In genomic region chrX:36082917-36083316, GRCm38 (mm10) we compare ENCODE assay signal across 9 mouse cellular contexts. TPM values are rescaled to one million over a fixed set of nuclear protein-coding genes. Genes with fewer than 3 reads are reported as not detected.
A peak's percentile ranks its signal among the peaks of the same experiment; 100 is the strongest.
DNase-seq lines count a peak whose midpoint lies in the region; ATAC-seq lines count a peak whose summit lies in the region.
"Had no signal": no experiment of that assay in that cellular context is flagged by ENCODE, and none has a peak within 500 bp of the region (broad histone marks: within the 10 kb centered on the region; RNA-seq: fewer than 3 reads in every experiment).

No protein-coding gene starts in this region.

- no peak overlapping the region for H3K4me3 ChIP-seq in midbrain, embryonic 15.5 days
- H3K4me3 ChIP-seq: left cerebral cortex, adult 2 months had no signal

- H3K4me2 ChIP-seq in midbrain, embryonic 15.5 days, result no peak overlapping the region

- no peaks in the 10 kb centered on the region for H3K4me1 ChIP-seq in midbrain, embryonic 15.5 days

- H3K9me3 ChIP-seq in midbrain, embryonic 15.5 days, result no peaks in the 10 kb centered on the region

- DNase-seq in kidney, postnatal 4 days, result peak; percentile 1 to 2
- no peak for DNase-seq in kidney, adult 8-10 months
- peak; percentile 69 for DNase-seq in NIH3T3 (ENCODE audit: low read depth)
- peak; percentile 3 for DNase-seq in gastrocnemius, postnatal 10 days
- peak; percentile 56 for DNase-seq in lung, postnatal 36 days
- DNase-seq in embryo, embryonic 10.5 days (ENCODE audit: low spot score), result no peak
- no peak for DNase-seq in layer of hippocampus, postnatal 25 days (ENCODE audit: extremely low spot score in 1 of 2, low spot score in 1 of 2)

- no peaks in the 10 kb centered on the region for H3K36me3 ChIP-seq in midbrain, embryonic 15.5 days (replicated peaks)

- H3K27ac ChIP-seq in midbrain, embryonic 15.5 days, result no peak overlapping the region
- H3K27ac ChIP-seq: left cerebral cortex, adult 2 months had no signal

- 95% methylated on average over 1 of the region's 1 CpGs for WGBS in midbrain, embryonic 15.5 days

- H3K27me3 ChIP-seq in midbrain, embryonic 15.5 days (replicated peaks), result no peaks in the 10 kb centered on the region

- no peak overlapping the region for H3K9ac ChIP-seq in midbrain, embryonic 15.5 days

- no peak for ATAC-seq in midbrain, embryonic 15.5 days (replicated peaks)

RNA-seq across cellular contexts. Expression of gene Il13ra1, which starts 29.0 kb away (rescaled TPM):
- total RNA-seq in gastrocnemius, postnatal 10 days (2021), result 1 to 10 TPM; 7.3 to 8.0 TPM
- total RNA-seq in layer of hippocampus, postnatal 25 days (2021), result 1 to 10 TPM; 3.1 to 4.5 TPM
- polyA plus RNA-seq in midbrain, embryonic 15.5 days (2015; fragmentation: Nextera tagmentation; extraction: Ambion mirVana), result 6.5 and 7.1 TPM in 2 replicates

Comparison
In these comparisons a context has a peak if more than half of its experiments do, and no peak if none do; other contexts are left out.
1. DNase-seq: peak in kidney, postnatal 4 days (2 of 2), NIH3T3 (single experiment), gastrocnemius, postnatal 10 days (single experiment) and lung, postnatal 36 days (single experiment); none in kidney, adult 8-10 months (0 of 2), embryo, embryonic 10.5 days (single experiment) and layer of hippocampus, postnatal 25 days (0 of 2).